Mouse (Mus musculus): ENCODE data around the gene Rffl. TPM values are rescaled to one million over a fixed set of nuclear protein-coding genes. Genes with fewer than 3 reads are reported as not detected.
"Not testable (repeated sequence)": the region's sequence is repeated elsewhere in the genome, so short reads cannot be mapped to it uniquely, and the experiment has no call there.

The Rffl gene
- total RNA-seq, 2 experiments from 2014 or later, result 3.8 to 4.2 TPM

DNA sequence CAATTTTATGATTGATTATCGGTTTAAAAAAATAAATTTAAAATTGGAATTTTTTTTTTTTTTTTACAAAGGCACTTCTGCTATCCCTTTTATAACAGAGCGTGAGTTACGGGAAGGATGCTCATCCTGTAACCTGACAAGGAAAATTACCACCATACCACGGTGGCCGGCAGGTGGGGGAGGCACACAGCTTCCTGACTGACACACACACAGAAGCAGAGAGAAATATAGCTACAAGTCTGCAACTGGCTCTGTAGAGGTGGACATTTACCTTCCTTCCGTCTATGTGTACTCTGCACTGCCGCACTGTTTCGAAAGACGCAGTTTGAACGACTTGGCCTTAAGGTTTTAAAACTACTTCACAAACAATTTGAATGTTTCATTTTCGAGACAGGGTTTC, 18.9 kb downstream of the Rffl start:
- intact Hi-C loops (cut with DNase I), result no loop called here
- no peak for DNase-seq (ENCODE audit: low spot score)

DNA sequence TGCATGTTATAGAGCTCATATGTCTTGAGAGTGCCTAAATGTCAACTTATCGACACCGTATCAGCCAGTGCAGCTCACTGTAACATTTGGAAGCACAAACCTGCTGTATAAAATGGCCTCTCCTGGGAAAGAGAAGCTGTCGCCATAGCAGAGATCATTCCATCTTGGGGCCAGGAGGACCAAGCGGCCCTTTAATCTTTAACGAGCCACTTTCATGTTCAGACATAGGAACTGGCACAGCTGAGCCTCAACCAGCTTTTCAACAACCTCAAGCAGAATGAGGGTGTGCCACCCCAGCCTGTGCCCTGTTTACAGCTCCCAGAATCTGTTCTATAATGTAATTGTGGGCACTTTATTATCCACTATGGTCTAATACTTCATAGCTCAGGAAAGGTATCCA, 20.8 kb downstream of the Rffl start:
- intact Hi-C loops (cut with DNase I), result no loop called here
- DNase-seq (ENCODE audit: low spot score), result no peak

- intact Hi-C loops (cut with DNase I), result no loop called here
- no peak for DNase-seq (ENCODE audit: low spot score)
Measured at GRCm38 (mm10) chr11:82847571-82848000, 23.4 kb downstream of the Rffl start.

DNA sequence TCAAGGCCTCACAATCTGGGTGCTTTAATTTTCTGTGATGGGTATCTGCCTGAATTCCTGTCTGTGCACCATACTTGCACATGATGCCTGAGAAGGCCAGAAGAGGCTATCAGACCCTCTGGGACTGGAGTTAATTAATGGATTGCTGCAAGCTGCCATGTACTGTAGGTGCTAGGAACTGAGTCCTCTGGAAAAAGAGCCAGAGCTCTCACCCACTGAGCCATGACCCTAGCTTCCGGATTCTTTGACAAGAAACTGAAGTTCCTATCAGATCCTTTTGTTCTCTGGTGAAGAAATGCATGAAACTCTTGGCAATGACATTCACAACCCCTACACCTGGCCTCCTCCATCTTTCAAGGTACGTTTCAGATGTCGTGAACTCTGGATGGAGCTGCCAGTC, 24.1 kb downstream of the Rffl start:
- no peak for DNase-seq (ENCODE audit: low spot score)
- intact Hi-C loops (cut with DNase I), result no loop called here

- intact Hi-C loops (cut with DNase I), result no loop called here
- DNase-seq (ENCODE audit: low spot score), result no peak
Measured at GRCm38 (mm10) chr11:82846079-82846436, 25.0 kb downstream of the Rffl start.

DNA sequence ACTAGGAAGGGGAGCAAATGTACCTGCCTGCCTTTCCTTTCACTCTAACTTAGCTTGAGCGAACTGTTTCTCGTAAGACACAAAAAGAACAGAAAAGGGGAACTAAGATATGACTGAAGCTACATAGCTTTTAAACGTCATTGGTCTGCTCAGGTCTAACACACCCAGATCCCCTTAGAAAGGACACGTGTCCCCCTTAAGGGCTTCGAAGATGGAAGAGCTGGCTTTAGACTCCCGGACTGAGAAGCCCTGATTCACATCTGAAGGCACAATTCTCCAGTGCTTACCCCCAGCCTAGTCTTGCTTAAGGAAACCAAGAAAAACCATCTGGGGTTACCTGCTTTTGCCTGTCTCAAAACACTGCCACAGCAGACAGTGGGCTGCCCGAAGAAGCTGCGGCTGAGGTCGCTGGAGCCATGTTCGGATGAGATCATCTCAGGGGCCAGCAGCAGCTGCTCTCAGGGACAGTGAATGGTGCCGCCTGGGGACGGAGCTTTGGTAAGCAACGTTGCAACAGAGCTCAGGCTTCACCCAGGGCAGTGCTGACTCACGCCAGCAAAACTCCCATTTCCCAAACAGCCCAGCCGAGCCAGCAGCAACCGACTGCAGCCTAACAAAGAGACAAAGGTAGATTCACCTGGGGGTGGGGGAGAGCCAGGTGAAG, 25.5 kb downstream of the Rffl start:
- intact Hi-C loops (cut with DNase I), result no loop called here
- DNase-seq (ENCODE audit: low spot score), result peak; percentile 49

DNA sequence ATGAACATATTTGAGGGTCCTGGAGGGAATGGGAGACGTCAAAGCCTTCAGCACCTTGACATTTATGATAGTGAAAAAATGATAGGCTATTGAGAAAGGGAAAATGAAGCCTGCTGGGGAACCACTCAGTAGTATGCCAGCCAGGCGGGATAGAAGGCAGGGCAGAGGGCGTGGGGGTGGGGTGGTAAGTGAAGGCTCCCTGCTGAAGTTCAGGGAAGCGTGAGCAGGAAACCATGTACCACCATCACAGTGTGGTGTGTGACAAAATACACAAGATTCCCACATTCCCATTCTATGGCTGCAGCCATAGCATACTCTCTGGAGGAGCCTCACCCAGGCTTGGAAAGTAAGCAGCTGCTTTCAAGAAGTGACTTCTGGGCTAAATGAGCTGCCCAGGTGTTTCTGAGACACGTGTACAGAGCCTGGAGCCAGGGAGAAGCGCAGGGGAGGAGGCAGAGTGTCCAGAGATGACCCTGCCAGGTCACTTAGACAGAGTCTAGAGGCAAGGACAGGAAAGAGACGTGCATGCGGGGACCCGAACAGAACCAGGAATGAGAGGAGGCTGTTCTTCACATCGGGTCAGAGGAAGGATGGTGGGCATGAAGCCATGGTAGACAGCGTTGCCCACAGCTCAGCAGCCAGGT, 26.1 kb downstream of the Rffl start:
- intact Hi-C loops (cut with DNase I), result no loop called here
- no peak for DNase-seq (ENCODE audit: low spot score)

DNA sequence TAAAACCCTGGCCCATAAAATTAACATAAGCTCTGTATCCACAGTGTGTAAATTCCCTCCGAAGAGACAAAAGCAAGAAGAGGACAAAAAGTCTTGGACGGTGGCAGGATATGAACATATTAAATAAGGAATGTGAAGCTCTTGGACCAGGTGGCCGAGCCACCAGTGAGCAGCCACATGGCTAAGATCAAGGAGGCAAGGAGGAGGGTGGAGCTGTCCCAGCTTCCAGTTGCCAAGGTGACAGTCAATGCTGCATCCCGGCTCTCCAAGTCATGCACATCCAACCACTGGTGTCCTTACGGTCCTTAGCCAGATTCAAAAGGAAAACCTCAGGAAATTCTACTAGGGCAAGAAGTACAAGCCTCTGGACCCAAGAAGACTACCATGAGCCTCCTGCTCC, 32.5 kb downstream of the Rffl start:
- no peak for DNase-seq (ENCODE audit: low spot score)
- intact Hi-C loops (cut with DNase I), result no loop called here

- intact Hi-C loops (cut with DNase I), result no loop called here
- DNase-seq (ENCODE audit: low spot score), result no peak
Measured at GRCm38 (mm10) chr11:82837848-82838247, 33.2 kb downstream of the Rffl start.

DNA sequence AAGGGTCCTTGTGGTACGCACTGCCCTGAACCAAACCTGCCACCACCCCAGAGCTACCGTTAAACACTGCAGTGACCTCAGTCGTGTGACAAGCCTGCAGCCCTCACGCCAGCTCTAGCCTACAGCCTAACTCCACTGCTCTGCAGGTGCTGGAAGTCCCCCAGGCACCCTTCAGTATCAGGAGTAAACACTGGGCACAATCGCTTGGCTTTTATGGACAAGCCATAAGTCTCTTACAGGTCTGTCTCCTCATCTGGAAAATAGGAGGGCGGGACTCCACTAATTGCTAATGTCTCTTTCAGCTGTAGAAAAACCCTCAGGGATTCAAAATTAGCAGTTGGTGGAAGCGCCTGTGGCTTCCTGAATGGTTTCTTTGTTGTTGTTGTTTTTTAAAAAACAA, 33.8 kb downstream of the Rffl start:
- intact Hi-C loops (cut with DNase I), result no loop called here
- DNase-seq (ENCODE audit: low spot score), result no peak

GRCm38 (mm10) chr11:82835616-82836432, 35.2 kb downstream of the Rffl start:
- intact Hi-C loops (cut with DNase I), result no loop called here
- no peak for DNase-seq (ENCODE audit: low spot score)

DNA sequence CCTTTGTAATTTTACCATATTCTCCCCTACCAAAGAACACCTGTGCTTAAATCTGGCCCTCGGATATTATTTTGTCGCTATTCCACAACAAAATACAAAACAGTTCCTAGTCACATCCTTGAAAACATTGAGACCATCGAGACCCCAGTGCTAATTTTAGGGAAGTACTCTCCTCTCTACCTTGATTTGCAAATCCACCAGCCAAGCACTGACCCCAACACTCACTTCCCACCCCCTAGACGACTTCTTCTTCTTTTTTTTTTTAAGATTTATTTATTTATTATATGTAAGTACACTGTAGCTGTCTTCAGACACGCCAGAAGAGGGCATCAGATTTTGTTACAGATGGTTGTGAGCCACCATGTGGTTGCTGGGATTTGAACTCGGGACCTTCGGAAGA, 36.7 kb downstream of the Rffl start:
- DNase-seq (ENCODE audit: low spot score); intact Hi-C loops (cut with DNase I): not testable (repeated sequence)

GRCm38 (mm10) chr11:82833929-82834328, 37.1 kb downstream of the Rffl start:
- no peak for DNase-seq (ENCODE audit: low spot score)
- intact Hi-C loops (cut with DNase I), result no loop called here

GRCm38 (mm10) chr11:82832402-82832801, 38.6 kb downstream of the Rffl start:
- intact Hi-C loops (cut with DNase I); DNase-seq (ENCODE audit: low spot score): not testable (repeated sequence)

- intact Hi-C loops (cut with DNase I), result no loop called here
Measured at GRCm38 (mm10) chr11:82831008-82831893, 39.8 kb downstream of the Rffl start.

GRCm38 (mm10) chr11:82826818-82827217, 44.2 kb downstream of the Rffl start:
- no peak for DNase-seq (ENCODE audit: low spot score)
- intact Hi-C loops (cut with DNase I), result no loop called here

More at GRCm38 (mm10) chr11:82831008-82831893, 39.8 kb downstream of the Rffl start:
- DNase-seq (ENCODE audit: low spot score), result no peak

DNA sequence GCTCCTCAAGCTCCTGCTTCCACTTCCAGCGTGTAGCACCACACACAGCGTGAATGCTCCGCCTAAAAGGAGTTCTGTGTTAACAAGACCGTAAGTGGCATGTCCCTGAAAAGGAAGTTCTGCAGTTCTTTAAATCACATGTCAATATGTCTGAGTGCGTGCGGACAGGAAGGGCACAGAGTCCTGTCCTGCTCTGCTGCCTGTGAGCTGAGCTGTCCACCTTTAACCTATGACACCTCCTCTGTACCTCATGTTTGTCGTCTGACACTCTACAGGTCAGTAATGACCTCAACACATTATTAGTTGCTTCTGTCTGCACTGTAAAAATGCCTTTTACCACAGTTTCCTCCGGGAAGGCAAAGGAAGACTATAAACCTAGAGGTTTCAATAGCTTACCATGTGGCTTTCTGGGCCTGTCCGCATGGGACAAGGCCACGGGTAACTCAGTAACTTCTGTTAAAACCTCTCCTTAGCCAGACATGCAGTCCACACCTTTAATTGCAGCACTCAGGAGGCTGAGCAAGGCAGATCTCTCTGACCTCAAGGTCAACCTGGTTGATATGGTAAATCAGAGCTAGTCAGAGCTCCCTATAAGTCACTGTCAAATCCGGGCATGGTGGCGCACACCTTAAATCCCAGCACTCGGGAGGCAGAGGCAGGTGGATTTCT, 50.1 kb downstream of the Rffl start:
- no peak for DNase-seq (ENCODE audit: low spot score)
- intact Hi-C loops (cut with DNase I), result no loop called here

GRCm38 (mm10) chr11:82819350-82819749, 51.7 kb downstream of the Rffl start:
- intact Hi-C loops (cut with DNase I), result loop anchor here (2.0 to 5.0 kb wide), 2 partner anchors 51 to 68 kb away; partner anchors contain the start of gene Rffl
- DNase-seq (ENCODE audit: low spot score), result no peak

DNA sequence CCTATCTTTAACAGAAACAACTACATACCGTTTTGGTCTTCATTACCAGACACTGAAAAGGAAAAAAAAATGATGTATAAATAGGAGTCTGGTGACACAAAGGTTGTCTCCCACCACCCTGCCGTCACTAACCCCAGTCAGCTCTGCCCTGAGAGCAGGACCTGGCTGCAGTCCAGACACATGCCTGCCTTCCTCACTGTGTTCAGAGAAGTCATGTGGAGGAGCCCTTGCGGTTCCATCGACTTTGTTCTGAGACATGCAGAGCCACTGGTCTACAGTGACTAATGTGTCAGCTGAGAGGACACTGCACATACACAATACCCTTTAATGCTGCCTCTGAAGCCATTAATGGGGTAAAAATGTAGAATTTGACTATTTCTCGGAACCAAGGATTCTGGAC, 62.5 kb downstream of the Rffl start:
- no peak for DNase-seq (ENCODE audit: low spot score)
- intact Hi-C loops (cut with DNase I), result no loop called here
